Mouse (Mus musculus): ENCODE measurements around the gene Boll.

DNA sequence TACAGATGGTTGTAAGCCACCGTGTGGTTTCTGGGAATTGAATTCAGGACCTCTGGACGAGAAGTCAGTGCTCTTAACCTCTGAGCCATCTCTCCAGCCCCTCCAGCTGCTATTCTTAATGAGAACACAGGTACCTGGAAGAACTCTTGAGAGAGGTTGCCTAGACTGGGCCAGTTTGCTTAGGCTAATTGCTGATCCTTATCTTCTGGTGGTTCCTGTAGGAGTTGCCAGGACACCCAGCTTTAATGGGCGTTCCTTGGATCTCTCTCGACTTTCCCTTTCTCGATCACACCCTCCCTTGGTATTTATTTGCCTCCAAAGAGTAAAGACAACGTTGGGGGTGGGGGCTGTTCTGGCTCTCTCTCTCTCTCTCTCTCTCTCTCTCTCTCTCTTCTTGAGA, 149.8 kb downstream of the Boll start:
- no peak for TF ChIP-seq MAFK (IDR thresholded peaks at IDR 0.05; ENCODE audit: insufficient read depth, low read depth, low read length)
- TF ChIP-seq CHD2 (IDR thresholded peaks at IDR 0.05; ENCODE audit: low read depth, low read length), result no peak
- no peak for TF ChIP-seq ZNF384 (IDR thresholded peaks at IDR 0.05; ENCODE audit: low read depth, low read length)
- no peak for TF ChIP-seq ZC3H11A (IDR thresholded peaks at IDR 0.05; ENCODE audit: borderline replicate concordance, low read depth, low read length)
- TF ChIP-seq HCFC1 (IDR thresholded peaks at IDR 0.05; ENCODE audit: borderline replicate concordance, insufficient read depth, low read length), result no peak
